Mouse (Mus musculus): ENCODE measurements around the gene Akap6. TPM values are rescaled to one million over a fixed set of nuclear protein-coding genes. Genes with fewer than 3 reads are reported as not detected.

The Akap6 gene
- polyA plus RNA-seq, 1 experiment from 2014 or later, result 0.41 TPM

DNA sequence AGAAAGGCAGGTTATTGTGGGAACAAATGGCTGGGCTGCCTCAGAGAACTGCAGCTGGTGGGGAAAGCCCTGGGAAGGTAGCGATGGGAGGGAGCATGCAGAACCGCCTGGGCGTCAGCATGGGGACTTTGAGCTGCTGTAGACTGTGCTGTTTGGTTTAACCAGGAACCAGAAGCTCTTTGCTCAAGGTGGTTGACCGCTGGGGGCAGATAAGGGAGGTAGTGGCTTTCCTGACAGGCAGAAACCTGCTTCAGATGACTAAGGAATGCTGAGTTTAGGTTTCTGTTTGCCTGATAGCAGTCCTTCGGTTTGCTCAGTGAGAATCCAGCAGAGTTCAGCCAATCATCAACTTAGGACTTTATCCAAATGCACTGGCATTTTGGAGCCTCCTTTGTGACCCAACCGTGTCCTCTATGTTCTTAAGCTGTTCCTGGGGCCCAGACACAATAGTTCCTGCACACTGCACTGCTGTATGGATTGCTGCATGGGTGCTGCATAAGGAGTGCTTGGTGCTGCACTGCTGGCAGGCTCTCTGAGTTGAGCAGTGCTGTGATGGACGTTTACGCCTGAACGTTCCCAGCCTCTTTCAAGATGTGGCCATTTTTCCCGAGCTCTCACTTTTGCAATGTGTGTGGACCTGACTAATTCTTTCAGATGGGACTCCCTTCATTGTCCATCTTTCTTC is 6.8 kb upstream of the Akap6 start:
- no peak for ATAC-seq (ENCODE audit: low FRiP score, low TSS enrichment)
- no peak overlapping the region for H3K4me2 ChIP-seq (replicated peaks; ENCODE audit: low read depth, low read length)

DNA sequence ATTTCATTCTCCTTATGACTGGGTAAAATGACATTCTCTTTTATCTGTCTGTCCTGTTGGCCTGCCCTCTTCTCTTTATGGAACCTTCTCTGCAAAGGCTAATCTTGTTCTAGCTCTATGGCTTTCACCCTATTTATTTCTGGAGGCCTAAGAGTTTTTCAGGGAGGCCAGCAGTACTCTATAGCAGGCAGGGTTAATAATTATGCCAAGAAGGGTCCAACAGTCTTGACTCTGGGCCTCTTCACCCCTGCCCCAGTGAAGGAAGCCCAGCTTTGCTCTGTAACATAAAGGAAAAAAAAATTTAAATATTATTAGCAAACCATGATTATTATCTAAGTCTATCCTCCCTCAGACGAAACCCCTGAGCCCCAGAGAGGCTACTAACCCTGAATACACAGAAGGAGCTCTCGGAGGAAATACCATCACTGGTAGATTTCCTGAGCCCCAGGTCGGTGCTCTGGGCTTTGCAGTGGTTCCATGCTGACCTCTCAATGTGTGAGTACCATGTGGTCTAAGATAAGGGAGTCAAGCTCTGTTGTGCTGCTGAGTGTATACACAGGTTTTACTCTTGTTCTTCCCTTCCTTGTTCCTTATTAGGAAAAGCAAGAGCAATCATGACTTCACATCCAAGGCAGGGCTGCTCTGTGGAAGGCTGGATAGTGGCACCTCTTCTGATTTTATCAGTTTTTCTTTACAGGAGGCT is 1.6 kb upstream of the Akap6 start:
- ATAC-seq (ENCODE audit: low FRiP score, low TSS enrichment), result no peak
- H3K4me3 ChIP-seq (ENCODE audit: low read length), result no peak overlapping the region
- no peaks in the 10 kb centered on the region for H3K27me3 ChIP-seq (ENCODE audit: insufficient read depth, low read length)
- H3K36me3 ChIP-seq (ENCODE audit: insufficient read depth, low read length), result no peaks in the 10 kb centered on the region
- 58% methylated on average over 3 of the region's 3 CpGs for WGBS
- no peak overlapping the region for H3K4me2 ChIP-seq (replicated peaks; ENCODE audit: low read depth, low read length)
- H3K9me3 ChIP-seq (ENCODE audit: low read length), result no peaks in the 10 kb centered on the region
- H3K9ac ChIP-seq (replicated peaks; ENCODE audit: low read length), result no peak overlapping the region
- H3K4me1 ChIP-seq (ENCODE audit: insufficient read depth, low read length), result peaks cover 10% of the 10 kb centered on the region
- H3K27ac ChIP-seq (ENCODE audit: low read length), result no peak overlapping the region

More for the DNA sequence above, 6.8 kb upstream of the Akap6 start:
- no peak overlapping the region for H3K9ac ChIP-seq (replicated peaks; ENCODE audit: low read length)
- no peaks in the 10 kb centered on the region for H3K27me3 ChIP-seq (ENCODE audit: insufficient read depth, low read length)
- 51% methylated on average over 10 of the region's 10 CpGs for WGBS
- no peak overlapping the region for H3K4me3 ChIP-seq (ENCODE audit: low read length)
- no peaks in the 10 kb centered on the region for H3K36me3 ChIP-seq (ENCODE audit: insufficient read depth, low read length)
- H3K4me1 ChIP-seq (ENCODE audit: insufficient read depth, low read length), result no peaks in the 10 kb centered on the region
- no peak overlapping the region for H3K27ac ChIP-seq (ENCODE audit: low read length)
- no peaks in the 10 kb centered on the region for H3K9me3 ChIP-seq (ENCODE audit: low read length)

DNA sequence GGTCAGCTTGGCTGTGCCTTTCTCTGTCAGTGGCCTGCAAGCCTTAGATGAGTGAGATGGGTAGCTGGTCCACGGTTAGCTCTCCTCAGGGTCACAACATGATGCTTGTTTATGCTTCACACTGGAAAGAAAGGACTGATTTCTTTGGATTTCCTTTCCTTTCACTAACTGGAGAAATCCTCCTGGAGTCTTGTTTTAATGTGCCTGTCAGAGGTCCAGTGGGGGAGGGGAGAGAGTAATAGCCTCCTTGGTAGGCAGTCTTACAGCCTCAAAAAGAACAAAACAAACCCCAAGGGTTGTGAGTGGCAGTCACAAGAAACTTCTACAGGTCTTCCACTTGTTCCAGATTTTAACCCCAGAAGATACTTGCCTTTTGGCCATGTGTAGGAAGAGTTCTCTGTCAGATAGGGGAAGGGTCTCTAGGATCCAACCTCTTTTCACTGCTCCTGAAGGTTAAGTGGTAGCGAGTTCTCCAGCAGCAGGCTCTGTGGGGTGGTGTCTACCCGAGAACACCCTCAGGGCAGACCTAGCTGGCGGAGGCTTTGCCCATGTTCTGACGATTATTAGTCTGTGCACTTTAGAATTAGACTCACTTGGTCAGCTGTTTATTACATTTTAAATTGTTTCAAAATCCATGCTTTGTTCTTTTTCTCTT is 780 bp upstream of the Akap6 start:
- Histone ChIP-seq H3K9me3 (ENCODE audit: low read length) (no peaks in the 10 kb centered on the region), H3K4me3 (ENCODE audit: low read length) (no peak overlapping the region), H3K4me1 (ENCODE audit: insufficient read depth, low read length) (peaks cover 10% of the 10 kb centered on the region), H3K27me3 (ENCODE audit: insufficient read depth, low read length) (no peaks in the 10 kb centered on the region), H3K4me2 (replicated peaks; ENCODE audit: low read depth, low read length) (no peak overlapping the region), H3K27ac (ENCODE audit: low read length) (no peak overlapping the region), H3K9ac (replicated peaks; ENCODE audit: low read length) (no peak overlapping the region), H3K36me3 (ENCODE audit: insufficient read depth, low read length) (no peaks in the 10 kb centered on the region)
- no peak for ATAC-seq (ENCODE audit: low FRiP score, low TSS enrichment)
- 60% methylated on average over 5 of the region's 5 CpGs for WGBS

DNA sequence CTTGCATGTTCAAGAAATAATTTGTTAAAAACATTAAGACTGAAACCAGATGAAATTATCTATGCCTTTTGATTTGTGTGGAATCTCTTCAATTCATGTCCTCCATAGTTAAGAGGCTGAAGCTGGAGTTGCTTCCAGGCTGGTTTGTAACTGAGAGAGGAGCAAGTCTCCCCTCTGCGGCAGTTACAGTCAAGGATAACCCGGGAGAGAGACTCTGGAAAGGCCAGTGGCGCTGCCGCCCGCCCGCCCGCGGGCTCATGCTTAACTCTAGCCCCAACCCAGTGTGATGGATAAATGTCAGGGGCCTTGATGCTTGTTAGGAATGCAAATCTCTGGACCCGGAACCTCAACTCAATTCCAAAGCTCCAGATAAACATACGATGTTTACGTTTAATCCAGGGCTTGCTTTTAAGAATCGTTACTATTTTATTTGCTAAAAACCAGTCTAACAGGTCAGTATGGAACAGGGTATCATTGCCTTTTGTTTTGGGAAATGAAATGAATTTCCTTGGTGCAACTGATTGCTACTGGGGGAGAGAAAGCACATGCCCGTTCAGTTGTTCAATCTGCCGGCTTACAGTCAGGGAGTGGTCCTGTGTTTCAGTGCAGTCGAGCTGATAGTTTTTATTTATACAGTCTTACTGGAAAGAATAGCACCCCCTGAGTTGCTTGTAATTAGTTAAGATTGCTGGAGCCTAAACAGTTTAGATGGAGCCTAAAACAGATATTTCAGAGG is 946 bp downstream of the Akap6 start:
- H3K36me3 ChIP-seq (ENCODE audit: insufficient read depth, low read length), result no peaks in the 10 kb centered on the region
- no peak overlapping the region; the same call in 1 of the 2 replicates for H3K9ac ChIP-seq (replicated peaks; ENCODE audit: low read length)
- ATAC-seq (ENCODE audit: low FRiP score, low TSS enrichment), result no peak; the same call in 1 of the 2 replicates
- H3K4me2 ChIP-seq (replicated peaks; ENCODE audit: low read depth, low read length), result peak overlapping the region; percentile 66
- no peak overlapping the region for H3K27ac ChIP-seq (ENCODE audit: low read length)
- H3K4me3 ChIP-seq (ENCODE audit: low read length), result peak overlapping the region; percentile 34
- peaks cover 10% of the 10 kb centered on the region for H3K4me1 ChIP-seq (ENCODE audit: insufficient read depth, low read length)
- H3K27me3 ChIP-seq (ENCODE audit: insufficient read depth, low read length), result no peaks in the 10 kb centered on the region
- H3K9me3 ChIP-seq (ENCODE audit: low read length), result no peaks in the 10 kb centered on the region
- WGBS, result 31% methylated on average over 15 of the region's 15 CpGs

DNA sequence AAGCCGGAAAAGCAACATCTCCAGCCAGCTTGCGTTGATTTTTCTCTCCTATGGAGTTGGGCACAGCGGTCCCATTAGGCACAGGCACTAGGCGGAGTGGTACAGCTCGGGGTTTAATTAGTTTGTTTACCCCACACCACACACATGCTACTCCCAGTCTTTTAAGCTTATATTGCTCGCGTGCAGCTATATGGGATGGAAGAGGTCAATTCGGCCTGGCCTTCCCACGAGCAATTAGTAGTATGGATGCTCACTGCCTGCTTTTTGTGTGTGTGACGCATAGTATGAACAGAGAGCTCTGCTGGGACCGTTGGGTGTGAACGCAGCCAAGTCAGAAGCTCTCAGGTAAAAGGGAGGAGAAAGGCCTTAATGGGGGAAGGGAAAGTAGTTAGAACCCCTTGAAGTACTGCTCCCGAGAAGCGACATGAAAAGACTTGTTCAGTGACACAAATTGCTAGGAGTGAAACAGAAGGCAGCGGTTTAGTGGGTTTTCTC is 1.6 kb downstream of the Akap6 start:
- Histone ChIP-seq H3K4me1 (ENCODE audit: insufficient read depth, low read length) (peaks cover 10% of the 10 kb centered on the region), H3K4me2 (replicated peaks; ENCODE audit: low read depth, low read length) (peak overlapping the region; percentile 66), H3K27ac (ENCODE audit: low read length) (no peak overlapping the region), H3K27me3 (ENCODE audit: insufficient read depth, low read length) (no peaks in the 10 kb centered on the region), H3K36me3 (ENCODE audit: insufficient read depth, low read length) (no peaks in the 10 kb centered on the region), H3K4me3 (ENCODE audit: low read length) (peak overlapping the region; percentile 34), H3K9me3 (ENCODE audit: low read length) (no peaks in the 10 kb centered on the region), H3K9ac (replicated peaks; ENCODE audit: low read length) (peak overlapping the region; percentile 28)
- 23% methylated on average over 15 of the region's 15 CpGs for WGBS
- ATAC-seq (ENCODE audit: low FRiP score, low TSS enrichment), result peak; percentile 55; the same call in 1 of the 2 replicates

DNA sequence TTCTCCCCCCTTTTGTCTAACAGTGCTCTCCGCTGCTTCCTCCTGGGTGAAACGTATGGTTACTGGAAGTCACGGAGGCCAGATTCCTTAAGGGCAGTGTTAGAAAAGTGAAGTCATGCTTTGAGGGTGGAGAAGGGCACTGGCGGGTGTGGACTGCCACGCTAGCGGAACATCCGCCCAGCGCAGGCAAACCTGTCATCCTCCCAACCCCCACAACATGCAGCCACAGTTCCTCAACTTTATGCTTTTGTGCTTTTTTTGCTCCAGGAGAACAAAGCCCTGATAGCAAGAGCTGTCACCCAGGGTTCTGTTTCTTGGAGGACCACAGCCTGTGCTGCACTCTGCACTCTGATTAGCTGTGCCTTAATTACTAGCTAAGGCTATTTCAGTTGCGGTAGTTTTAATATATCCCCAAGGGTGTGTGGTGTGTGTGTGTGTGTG is 2.0 kb downstream of the Akap6 start:
- Histone ChIP-seq H3K4me3 (ENCODE audit: low read length) (peak overlapping the region; percentile 34), H3K4me2 (replicated peaks; ENCODE audit: low read depth, low read length) (peak overlapping the region; percentile 66), H3K9me3 (ENCODE audit: low read length) (no peaks in the 10 kb centered on the region), H3K9ac (replicated peaks; ENCODE audit: low read length) (peak overlapping the region; percentile 28), H3K36me3 (ENCODE audit: insufficient read depth, low read length) (no peaks in the 10 kb centered on the region), H3K27me3 (ENCODE audit: insufficient read depth, low read length) (no peaks in the 10 kb centered on the region), H3K4me1 (ENCODE audit: insufficient read depth, low read length) (peaks cover 10% of the 10 kb centered on the region), H3K27ac (ENCODE audit: low read length) (no peak overlapping the region)
- ATAC-seq (ENCODE audit: low FRiP score, low TSS enrichment), result peak; percentile 72
- 4% methylated on average over 9 of the region's 9 CpGs for WGBS

DNA sequence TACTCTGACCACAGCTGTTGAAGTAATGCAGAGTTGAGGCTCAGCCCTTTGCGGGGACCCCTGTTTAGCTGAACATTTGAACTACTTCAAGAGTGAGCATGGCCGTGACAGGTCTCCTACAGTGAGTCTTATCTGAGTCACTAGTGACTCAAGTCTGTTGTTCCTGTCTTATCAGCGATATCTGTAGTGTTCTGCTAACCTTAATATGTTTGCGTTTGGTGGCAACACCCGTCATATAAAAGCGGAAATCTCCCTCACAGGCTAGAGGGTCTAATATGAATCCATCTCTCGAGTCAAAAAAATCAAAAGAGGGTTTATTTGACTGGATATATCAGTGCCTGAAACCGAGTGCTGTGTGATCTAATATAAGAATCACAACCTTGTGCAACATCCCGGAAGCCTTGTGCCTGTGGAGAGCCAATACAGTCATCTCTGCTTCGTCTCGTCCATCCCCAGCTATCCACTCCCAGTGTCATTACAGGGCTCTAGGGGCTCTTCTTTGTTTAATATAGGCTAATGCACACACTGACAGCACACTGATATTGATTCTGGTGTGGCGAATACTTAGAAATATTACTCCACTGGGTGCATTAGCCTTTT is 3.3 kb downstream of the Akap6 start:
- ATAC-seq (ENCODE audit: low FRiP score, low TSS enrichment), result no peak
- 85% methylated on average over 12 of the region's 12 CpGs for WGBS

DNA sequence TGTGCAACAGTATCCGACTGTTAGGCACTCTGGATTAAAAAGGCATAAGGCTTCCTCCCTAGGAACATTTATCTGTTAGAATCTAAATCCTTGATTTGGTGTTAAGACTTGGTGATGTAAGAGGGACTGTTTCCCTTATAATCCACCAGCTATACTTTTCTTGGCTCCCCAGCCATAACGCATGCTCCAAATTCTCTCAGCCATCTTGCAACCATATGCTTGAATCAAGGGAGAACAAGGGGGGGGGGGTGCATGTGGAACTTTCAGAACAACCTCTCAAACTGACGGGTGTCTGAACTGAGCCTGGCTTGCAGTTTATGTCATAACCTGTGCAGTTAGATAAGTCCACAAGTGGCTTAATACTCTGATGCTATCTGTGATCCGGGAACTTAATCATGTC is 4.9 kb downstream of the Akap6 start:
- H3K4me3 ChIP-seq (ENCODE audit: low read length), result no peak overlapping the region
- no peak overlapping the region for H3K27ac ChIP-seq (ENCODE audit: low read length)
- no peak overlapping the region for H3K4me2 ChIP-seq (replicated peaks; ENCODE audit: low read depth, low read length)
- H3K27me3 ChIP-seq (ENCODE audit: insufficient read depth, low read length), result no peaks in the 10 kb centered on the region
- H3K36me3 ChIP-seq (ENCODE audit: insufficient read depth, low read length), result no peaks in the 10 kb centered on the region
- no peak for ATAC-seq (ENCODE audit: low FRiP score, low TSS enrichment)
- no peaks in the 10 kb centered on the region for H3K9me3 ChIP-seq (ENCODE audit: low read length)
- no peak overlapping the region for H3K9ac ChIP-seq (replicated peaks; ENCODE audit: low read length)
- 69% methylated on average over 4 of the region's 4 CpGs for WGBS
- peaks cover 10% of the 10 kb centered on the region for H3K4me1 ChIP-seq (ENCODE audit: insufficient read depth, low read length)

More for the DNA sequence above, 3.3 kb downstream of the Akap6 start:
- H3K4me1 ChIP-seq (ENCODE audit: insufficient read depth, low read length), result peaks cover 10% of the 10 kb centered on the region
- no peaks in the 10 kb centered on the region for H3K9me3 ChIP-seq (ENCODE audit: low read length)
- no peaks in the 10 kb centered on the region for H3K27me3 ChIP-seq (ENCODE audit: insufficient read depth, low read length)
- no peak overlapping the region for H3K4me2 ChIP-seq (replicated peaks; ENCODE audit: low read depth, low read length)
- H3K9ac ChIP-seq (replicated peaks; ENCODE audit: low read length), result no peak overlapping the region
- no peaks in the 10 kb centered on the region for H3K36me3 ChIP-seq (ENCODE audit: insufficient read depth, low read length)
- no peak overlapping the region for H3K4me3 ChIP-seq (ENCODE audit: low read length)
- no peak overlapping the region for H3K27ac ChIP-seq (ENCODE audit: low read length)

DNA sequence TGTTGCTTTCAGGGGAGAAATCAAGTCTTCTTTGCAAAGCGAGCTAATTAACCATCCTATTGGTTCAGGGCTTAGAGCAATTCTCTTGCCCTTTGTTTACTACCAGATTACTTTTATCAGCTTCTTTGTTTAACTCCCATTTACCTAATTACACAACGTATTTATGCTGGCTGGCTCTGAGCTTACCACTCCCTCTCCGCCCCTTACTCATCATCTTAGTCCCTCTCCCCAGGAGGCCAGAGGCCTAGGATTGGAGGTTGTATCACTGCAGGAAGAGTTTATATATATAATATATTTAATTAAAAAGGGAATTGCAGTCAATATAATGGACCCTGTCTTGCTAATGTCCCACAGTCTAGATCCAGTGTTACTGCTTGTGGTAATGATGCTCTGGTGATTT is 5.6 kb downstream of the Akap6 start:
- H3K9me3 ChIP-seq (ENCODE audit: low read length), result no peaks in the 10 kb centered on the region
- H3K9ac ChIP-seq (replicated peaks; ENCODE audit: low read length), result no peak overlapping the region
- no peak overlapping the region for H3K4me3 ChIP-seq (ENCODE audit: low read length)
- no peak for ATAC-seq (ENCODE audit: low FRiP score, low TSS enrichment)
- no peak overlapping the region for H3K4me2 ChIP-seq (replicated peaks; ENCODE audit: low read depth, low read length)
- H3K27me3 ChIP-seq (ENCODE audit: insufficient read depth, low read length), result no peaks in the 10 kb centered on the region
- WGBS, result 71% methylated on average over 3 of the region's 3 CpGs
- H3K4me1 ChIP-seq (ENCODE audit: insufficient read depth, low read length), result peaks cover 10% of the 10 kb centered on the region
- H3K27ac ChIP-seq (ENCODE audit: low read length), result no peak overlapping the region
- no peaks in the 10 kb centered on the region for H3K36me3 ChIP-seq (ENCODE audit: insufficient read depth, low read length)

Data from kidney, embryonic 16.5 days (tissue).